ENCODE assay signal across 7 mouse cellular contexts in genomic region chr3:95623991-95624515, GRCm38 (mm10). TPM values are rescaled to one million over a fixed set of nuclear protein-coding genes. Genes with fewer than 3 reads are reported as not detected.
DNase-seq lines count a peak whose midpoint lies in the region; ATAC-seq lines count a peak whose summit lies in the region.
"Not testable (repeated sequence)": the region's sequence is repeated elsewhere in the genome, so short reads cannot be mapped to it uniquely, and the experiment has no call there.

No protein-coding gene starts in this region.

- not testable (repeated sequence) for H3K9me3 ChIP-seq in forebrain, embryonic 13.5 days (replicated peaks); heart, embryonic 15.5 days (replicated peaks); intestine, embryonic 16.5 days (ENCODE audit: control insufficient read depth, low read length); limb, embryonic 15.5 days; neural tube, embryonic 13.5 days

- peak; percentile 4 for DNase-seq in embryo, embryonic 9.5 days (ENCODE audit: extremely low spot score)

- peak overlapping the region; percentile 65 for H3K4me3 ChIP-seq in forebrain, embryonic 13.5 days
- H3K4me3 ChIP-seq in heart, embryonic 15.5 days: peak overlapping the region; percentile 80
- peak overlapping the region; percentile 70 for H3K4me3 ChIP-seq in intestine, embryonic 16.5 days (ENCODE audit: low read length)
- peak overlapping the region; percentile 72 for H3K4me3 ChIP-seq in limb, embryonic 15.5 days
- H3K4me3 ChIP-seq in macrophage (ENCODE audit: inconsistent target): peak overlapping the region; percentile 75
- H3K4me3 ChIP-seq in neural tube, embryonic 13.5 days: peak overlapping the region; percentile 63

- H3K79me2 ChIP-seq in macrophage (ENCODE audit: inconsistent target): peaks cover 39% of the 10 kb centered on the region

- not testable (repeated sequence) for H3K27me3 ChIP-seq in forebrain, embryonic 13.5 days; heart, embryonic 15.5 days; intestine, embryonic 16.5 days (replicated peaks; ENCODE audit: control insufficient read depth, insufficient read depth, low read length); limb, embryonic 15.5 days; neural tube, embryonic 13.5 days

- H3K4me2 ChIP-seq in forebrain, embryonic 13.5 days: peak overlapping the region; percentile 53
- H3K4me2 ChIP-seq in heart, embryonic 15.5 days: peak overlapping the region; percentile 68
- peak overlapping the region; percentile 51 for H3K4me2 ChIP-seq in intestine, embryonic 16.5 days (ENCODE audit: low read depth, low read length)
- H3K4me2 ChIP-seq in limb, embryonic 15.5 days: peak overlapping the region; percentile 44
- H3K4me2 ChIP-seq in neural tube, embryonic 13.5 days: peak overlapping the region; percentile 57

- H3K36me3 ChIP-seq in forebrain, embryonic 13.5 days (ENCODE audit: poor library complexity, severe bottlenecking): peaks cover 37% of the 10 kb centered on the region
- peaks cover 35% of the 10 kb centered on the region for H3K36me3 ChIP-seq in heart, embryonic 15.5 days
- not testable (repeated sequence) for H3K36me3 ChIP-seq in intestine, embryonic 16.5 days (ENCODE audit: control insufficient read depth, insufficient read depth, low read length)
- H3K36me3 ChIP-seq in limb, embryonic 15.5 days: peaks cover 34% of the 10 kb centered on the region
- H3K36me3 ChIP-seq in macrophage (ENCODE audit: inconsistent target): peaks cover 23% of the 10 kb centered on the region
- peaks cover 42% of the 10 kb centered on the region for H3K36me3 ChIP-seq in neural tube, embryonic 13.5 days

- WGBS in forebrain, embryonic 13.5 days: 69% methylated on average over 5 of the region's 5 CpGs
- WGBS in heart, embryonic 15.5 days: 72% methylated on average over 5 of the region's 5 CpGs
- 69% methylated on average over 4 of the region's 5 CpGs for WGBS in intestine, embryonic 16.5 days
- 57% methylated on average over 5 of the region's 5 CpGs for WGBS in limb, embryonic 15.5 days
- WGBS in macrophage (ENCODE audit: missing documents): 69% methylated on average over 2 of the region's 5 CpGs
- 71% methylated on average over 5 of the region's 5 CpGs for WGBS in neural tube, embryonic 13.5 days

- peak overlapping the region; percentile 49 for H3K27ac ChIP-seq in forebrain, embryonic 13.5 days
- peak overlapping the region; percentile 87 for H3K27ac ChIP-seq in heart, embryonic 15.5 days
- peak overlapping the region; percentile 66; the same call in 1 of the 2 replicates for H3K27ac ChIP-seq in intestine, embryonic 16.5 days (ENCODE audit: low read length)
- peak overlapping the region; percentile 89 for H3K27ac ChIP-seq in limb, embryonic 15.5 days
- H3K27ac ChIP-seq in macrophage: peak overlapping the region; percentile 80
- H3K27ac ChIP-seq in neural tube, embryonic 13.5 days (replicated peaks): peak overlapping the region; percentile 88

- H3K4me1 ChIP-seq in forebrain, embryonic 13.5 days: peaks cover 24% of the 10 kb centered on the region
- H3K4me1 ChIP-seq in heart, embryonic 15.5 days (replicated peaks): peaks cover 13% of the 10 kb centered on the region
- H3K4me1 ChIP-seq in intestine, embryonic 16.5 days (ENCODE audit: control insufficient read depth, insufficient read depth, low read length): peaks cover 11% of the 10 kb centered on the region
- not testable (repeated sequence) for H3K4me1 ChIP-seq in limb, embryonic 15.5 days
- H3K4me1 ChIP-seq in neural tube, embryonic 13.5 days (replicated peaks): peaks cover 29% of the 10 kb centered on the region

- peak overlapping the region; percentile 55; the same call in 1 of the 2 replicates for H3K9ac ChIP-seq in forebrain, embryonic 13.5 days
- 0 out of 2 replicates have a peak overlapping the region, but pooled peaks have one; percentile 58 for H3K9ac ChIP-seq in heart, embryonic 15.5 days
- peak overlapping the region; percentile 50 for H3K9ac ChIP-seq in intestine, embryonic 16.5 days (ENCODE audit: low read depth, low read length)
- peak overlapping the region; percentile 47; the same call in 1 of the 2 replicates for H3K9ac ChIP-seq in limb, embryonic 15.5 days
- H3K9ac ChIP-seq in neural tube, embryonic 13.5 days: peak overlapping the region; percentile 68

- ATAC-seq in forebrain, embryonic 13.5 days; heart, embryonic 15.5 days (replicated peaks; ENCODE audit: insufficient number of reproducible peaks, insufficient read depth, low FRiP score, low read depth); intestine, embryonic 16.5 days; limb, embryonic 15.5 days (ENCODE audit: insufficient number of reproducible peaks, low FRiP score, low TSS enrichment, low read depth): not testable (repeated sequence)
- peak; percentile 19; the same call in 1 of the 2 replicates for ATAC-seq in neural tube, embryonic 13.5 days (ENCODE audit: low read depth)

RNA-seq across cellular contexts. Expression of gene Ensa, which starts 0.7 kb away (rescaled TPM):
- 98.1 and 108 TPM in 2 replicates for polyA plus RNA-seq in forebrain, embryonic 13.5 days (2015; fragmentation: Nextera tagmentation; extraction: Ambion mirVana)
- polyA plus RNA-seq in heart, embryonic 15.5 days (2015; fragmentation: Nextera tagmentation; extraction: Ambion mirVana): 45.8 and 53.7 TPM in 2 replicates
- polyA plus RNA-seq in intestine, embryonic 16.5 days (2015; fragmentation: Nextera tagmentation; extraction: Ambion mirVana): 67.3 and 69.9 TPM in 2 replicates
- 73.4 and 74.7 TPM in 2 replicates for polyA plus RNA-seq in limb, embryonic 15.5 days (2015; fragmentation: Nextera tagmentation; extraction: Ambion mirVana)
- 100 to 1,000 TPM; 114 to 467 (median 312) TPM for total RNA-seq in macrophage (2018; cell fraction: chromatin; rRNA removed)
- 100 to 1,000 TPM in 22 of 26 experiments, 10 to 100 TPM in 4; 85.2 to 121 (median 110) TPM for total RNA-seq in macrophage (2018; cell fraction: cytosol; rRNA removed)
- 100 to 1,000 TPM; 134 to 367 (median 267) TPM for total RNA-seq in macrophage (2018; cell fraction: nucleus; rRNA removed)
- 79.1 to 122 TPM (median 121 TPM) in 3 replicates for polyA plus RNA-seq in macrophage (2018)
- polyA plus RNA-seq in neural tube, embryonic 13.5 days (2015; fragmentation: Nextera tagmentation; extraction: Ambion mirVana): 96.1 and 104 TPM in 2 replicates

RNA-seq across cellular contexts. Expression of gene Mcl1, which starts 34.5 kb away (rescaled TPM):
- 40.3 and 44.0 TPM in 2 replicates for polyA plus RNA-seq in forebrain, embryonic 13.5 days (2015; fragmentation: Nextera tagmentation; extraction: Ambion mirVana)
- 38.4 and 45.4 TPM in 2 replicates for polyA plus RNA-seq in heart, embryonic 15.5 days (2015; fragmentation: Nextera tagmentation; extraction: Ambion mirVana)
- polyA plus RNA-seq in intestine, embryonic 16.5 days (2015; fragmentation: Nextera tagmentation; extraction: Ambion mirVana): 14.7 and 17.0 TPM in 2 replicates
- polyA plus RNA-seq in limb, embryonic 15.5 days (2015; fragmentation: Nextera tagmentation; extraction: Ambion mirVana): 35.2 and 46.1 TPM in 2 replicates
- 1,000 to 10,000 TPM in 10 of 26 experiments, 100 to 1,000 TPM in 16; 471 to 2,042 (median 842) TPM for total RNA-seq in macrophage (2018; cell fraction: chromatin; rRNA removed)
- total RNA-seq in macrophage (2018; cell fraction: cytosol; rRNA removed): 1,000 to 10,000 TPM in 4 of 26 experiments, 100 to 1,000 TPM in 22; 492 to 1,133 (median 611) TPM
- 1,000 to 10,000 TPM in 21 of 26 experiments, 100 to 1,000 TPM in 5; 701 to 2,394 (median 1,238) TPM for total RNA-seq in macrophage (2018; cell fraction: nucleus; rRNA removed)
- polyA plus RNA-seq in macrophage (2018): 251 to 507 TPM (median 488 TPM) in 3 replicates
- 57.1 and 58.8 TPM in 2 replicates for polyA plus RNA-seq in neural tube, embryonic 13.5 days (2015; fragmentation: Nextera tagmentation; extraction: Ambion mirVana)

RNA-seq across cellular contexts. Expression of gene Golph3l, which starts 35.3 kb away (rescaled TPM):
- polyA plus RNA-seq in forebrain, embryonic 13.5 days (2015; fragmentation: Nextera tagmentation; extraction: Ambion mirVana): 35.6 and 36.6 TPM in 2 replicates
- 23.1 and 26.5 TPM in 2 replicates for polyA plus RNA-seq in heart, embryonic 15.5 days (2015; fragmentation: Nextera tagmentation; extraction: Ambion mirVana)
- polyA plus RNA-seq in intestine, embryonic 16.5 days (2015; fragmentation: Nextera tagmentation; extraction: Ambion mirVana): 42.6 and 44.3 TPM in 2 replicates
- polyA plus RNA-seq in limb, embryonic 15.5 days (2015; fragmentation: Nextera tagmentation; extraction: Ambion mirVana): 29.4 and 29.9 TPM in 2 replicates
- 10 to 100 TPM in 21 of 26 experiments, 1 to 10 TPM in 5; 5.6 to 34.5 (median 13.8) TPM for total RNA-seq in macrophage (2018; cell fraction: chromatin; rRNA removed)
- 10 to 100 TPM; 26.5 to 66.4 (median 50.5) TPM for total RNA-seq in macrophage (2018; cell fraction: cytosol; rRNA removed)
- 10 to 100 TPM; 12.6 to 47.2 (median 23.5) TPM for total RNA-seq in macrophage (2018; cell fraction: nucleus; rRNA removed)
- polyA plus RNA-seq in macrophage (2018): 26.9 to 64.7 TPM (median 54.7 TPM) in 3 replicates
- 33.6 and 34.3 TPM in 2 replicates for polyA plus RNA-seq in neural tube, embryonic 13.5 days (2015; fragmentation: Nextera tagmentation; extraction: Ambion mirVana)
